Mouse (Mus musculus) cerebellum, adult (tissue): ENCODE measurements around the gene Plce1.
"Not testable (repeated sequence)": the region's sequence is repeated elsewhere in the genome, so short reads cannot be mapped to it uniquely, and the experiment has no call there.

ENCODE experiments used
- ATAC-seq: cut with Nextera tagmentation; 2 replicates; pipeline ENCODE4 v1.9.2; 2017; ENCODE audit warnings: mild to moderate bottlenecking, moderate library complexity, mixed read lengths; ENCODE audit not compliant: insufficient number of reproducible peaks, low FRiP score, low TSS enrichment

The Plce1 gene

GRCm38 (mm10) chr19:38626246-38627015 lies 145.5 kb downstream of the Plce1 start:
- no peak for ATAC-seq

- ATAC-seq, result no peak
Measured at GRCm38 (mm10) chr19:38627075-38627768, 146.3 kb downstream of the Plce1 start.

- no peak for ATAC-seq
Measured at GRCm38 (mm10) chr19:38632251-38632650, 151.3 kb downstream of the Plce1 start.

GRCm38 (mm10) chr19:38633306-38633705 lies 152.4 kb downstream of the Plce1 start:
- ATAC-seq, result no peak

- no peak for ATAC-seq
Measured at GRCm38 (mm10) chr19:38639050-38639449, 158.1 kb downstream of the Plce1 start.

GRCm38 (mm10) chr19:38639805-38640204 lies 158.9 kb downstream of the Plce1 start:
- no peak for ATAC-seq

GRCm38 (mm10) chr19:38642515-38642914 lies 161.6 kb downstream of the Plce1 start:
- not testable (repeated sequence) for ATAC-seq

GRCm38 (mm10) chr19:38644871-38645595 lies 164.1 kb downstream of the Plce1 start:
- ATAC-seq, result no peak

- ATAC-seq, result no peak
Measured at GRCm38 (mm10) chr19:38657980-38658379, 177.1 kb downstream of the Plce1 start.

- no peak for ATAC-seq
Measured at GRCm38 (mm10) chr19:38665398-38665797, 184.5 kb downstream of the Plce1 start.

GRCm38 (mm10) chr19:38672015-38672600 lies 191.2 kb downstream of the Plce1 start:
- ATAC-seq, result no peak

- ATAC-seq, result no peak
Measured at GRCm38 (mm10) chr19:38673936-38674335, 193.0 kb downstream of the Plce1 start.

GRCm38 (mm10) chr19:38678655-38679054 lies 197.7 kb downstream of the Plce1 start:
- no peak for ATAC-seq

GRCm38 (mm10) chr19:38679520-38679919 lies 198.6 kb downstream of the Plce1 start:
- no peak for ATAC-seq

GRCm38 (mm10) chr19:38687326-38687725 lies 206.4 kb downstream of the Plce1 start:
- no peak for ATAC-seq

GRCm38 (mm10) chr19:38688741-38689507 lies 208.0 kb downstream of the Plce1 start:
- ATAC-seq, result no peak

GRCm38 (mm10) chr19:38690276-38690675 lies 209.4 kb downstream of the Plce1 start:
- no peak for ATAC-seq

- no peak for ATAC-seq
Measured at GRCm38 (mm10) chr19:38691533-38691932, 210.6 kb downstream of the Plce1 start.

GRCm38 (mm10) chr19:38693331-38693730 lies 212.4 kb downstream of the Plce1 start:
- no peak for ATAC-seq

- no peak for ATAC-seq
Measured at GRCm38 (mm10) chr19:38693769-38694168, 212.9 kb downstream of the Plce1 start.
